Mouse (Mus musculus): ENCODE measurements around the gene Prr15l.

DNA sequence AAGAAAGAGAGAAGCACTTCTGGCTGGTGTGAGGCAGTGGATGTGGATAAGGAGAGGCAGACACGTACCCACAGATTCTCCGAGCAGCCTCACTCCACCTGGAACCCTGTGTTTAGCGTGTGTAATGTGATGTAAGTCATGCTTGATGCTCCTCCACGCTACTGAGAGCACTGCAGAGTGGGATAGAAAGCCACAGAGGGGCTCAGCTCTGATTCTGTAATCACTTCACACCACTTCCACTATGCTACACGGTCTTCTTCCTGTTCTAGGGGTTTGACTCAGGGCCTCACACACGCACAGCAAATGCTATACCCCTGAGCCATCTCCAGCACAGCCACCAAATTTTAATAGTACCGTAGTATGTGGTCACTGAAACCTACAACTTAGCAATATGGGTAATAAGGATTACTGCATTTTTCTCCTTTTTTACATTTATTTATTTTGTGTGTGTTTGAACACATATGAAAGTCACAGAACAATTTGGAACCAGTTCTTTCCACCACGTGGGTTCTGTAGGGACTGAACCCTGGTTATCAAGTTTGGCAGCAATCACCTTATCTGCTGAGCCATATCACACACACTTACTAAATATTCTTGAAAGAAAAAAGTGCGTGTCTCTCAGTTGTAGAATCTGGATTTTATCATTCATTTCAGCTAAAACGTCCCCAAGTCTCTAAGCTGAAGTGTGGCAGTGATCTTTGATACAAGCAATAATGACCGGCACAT lies 39.8 kb downstream of the Prr15l start:
- no peak for TF ChIP-seq POLR2A (IDR thresholded peaks at IDR 0.05; ENCODE audit: extremely low read depth, insufficient read depth, low read length)
- no peak for TF ChIP-seq CTCF (IDR thresholded peaks at IDR 0.05; ENCODE audit: extremely low read depth, insufficient read depth, low read length)

Data from cortical plate, adult 2 months (tissue).